Mouse (Mus musculus) midbrain, embryonic 10.5 days (tissue): ENCODE data around the gene Usp2. TPM values are rescaled to one million over a fixed set of nuclear protein-coding genes. Genes with fewer than 3 reads are reported as not detected.

Experiments
- DNase-seq: peaks from one replicate; pipeline ENCODE4 v3.0.0-alpha.2; 2017; ENCODE audit warnings: low spot score
- H3K27ac ChIP-seq: fragments of 300-500 bp; sonication (generic); replicated peaks from 2 replicates; pipeline ENCODE4 v1.5.1; 2016; ENCODE audit warnings: mild to moderate bottlenecking
- H3K27me3 ChIP-seq: fragments of 300-500 bp; sonication (generic); 2 replicates; pipeline ENCODE4 v1.6.1; 2016; ENCODE audit warnings: low read depth, mild to moderate bottlenecking; ENCODE audit not compliant: poor library complexity, severe bottlenecking
- H3K36me3 ChIP-seq: fragments of 300-500 bp; sonication (generic); 2 replicates; pipeline ENCODE4 v1.6.1; 2016; ENCODE audit warnings: mild to moderate bottlenecking, moderate library complexity
- H3K4me1 ChIP-seq: fragments of 300-500 bp; sonication (generic); 2 replicates; pipeline ENCODE4 v1.6.1; 2016
- H3K4me3 ChIP-seq: fragments of 300-500 bp; sonication (generic); 2 replicates; pipeline ENCODE4 v1.5.1; 2016; ENCODE audit warnings: mild to moderate bottlenecking, moderate library complexity
- H3K9me3 ChIP-seq: fragments of 300-500 bp; sonication (generic); replicated peaks from 2 replicates; pipeline ENCODE4 v1.6.1; 2016; ENCODE audit warnings: mild to moderate bottlenecking
- WGBS: fragments of 180-500 bp; shearing (Covaris S2); methylation state at CpG from one replicate; pipeline ENCODE4 v1.1.7; 2016; 5-methylcytosine and 5-hydroxymethylcytosine counted together
- polyA plus RNA-seq: library from polyadenylated mRNA; unstranded; fragments of >200 nt; fragmentation: Nextera tagmentation; extraction: Ambion mirVana; gene quantifications from 2 replicates; pipeline ENCODE4 v1.2.1, GENCODE M21; 2016

The Usp2 gene
- polyA plus RNA-seq, 1 experiment from 2014 or later: 16.5 TPM

DNA sequence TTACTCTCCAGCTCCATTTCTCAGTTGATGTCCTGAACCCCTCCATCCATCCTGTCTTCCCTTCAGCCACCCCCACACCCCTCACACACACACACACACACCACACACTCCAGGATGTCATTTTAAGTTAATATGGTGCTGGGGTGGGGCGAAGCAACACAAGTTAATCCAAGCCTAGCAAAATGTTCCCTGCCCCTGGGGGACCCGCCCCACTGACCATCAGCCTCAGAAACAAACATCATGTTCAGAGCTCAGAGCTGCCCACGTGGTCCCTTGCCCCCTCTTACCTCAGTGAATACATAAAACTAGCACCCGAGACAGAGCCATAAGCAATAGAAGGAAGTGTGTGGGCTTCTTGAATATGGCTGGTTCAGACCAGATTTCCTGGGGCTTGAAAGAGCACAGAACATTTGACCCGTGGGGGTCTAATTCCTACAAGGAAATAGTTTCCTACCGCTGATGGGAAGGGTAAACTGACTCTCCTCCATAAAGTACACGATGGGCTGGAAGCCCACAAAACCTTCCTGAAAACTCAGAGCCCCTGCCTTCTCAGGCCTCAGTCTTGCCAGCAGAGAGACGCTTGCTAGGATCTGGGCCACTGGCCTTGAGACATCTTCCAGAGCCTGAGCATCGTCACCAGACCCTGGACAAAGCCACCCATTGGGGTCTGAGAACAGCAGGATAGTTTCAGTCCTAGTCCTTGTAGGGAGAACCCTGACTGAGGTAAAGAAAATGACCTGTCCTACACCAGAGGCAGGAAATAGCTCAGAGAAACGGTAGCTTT is 13.4 kb downstream of the Usp2 start:
- Histone ChIP-seq H3K9me3 (no peaks in the 10 kb centered on the region), H3K27me3 (peaks cover 92% of the 10 kb centered on the region), H3K36me3 (0 out of 2 replicates have a peak, but pooled peaks cover 3% of the 10 kb centered on the region), H3K4me3 (no peak overlapping the region), H3K27ac (no peak overlapping the region), H3K4me1 (peaks cover 67% of the 10 kb centered on the region)
- DNase-seq: no peak
- 72% methylated on average over 10 of the region's 10 CpGs for WGBS

DNA sequence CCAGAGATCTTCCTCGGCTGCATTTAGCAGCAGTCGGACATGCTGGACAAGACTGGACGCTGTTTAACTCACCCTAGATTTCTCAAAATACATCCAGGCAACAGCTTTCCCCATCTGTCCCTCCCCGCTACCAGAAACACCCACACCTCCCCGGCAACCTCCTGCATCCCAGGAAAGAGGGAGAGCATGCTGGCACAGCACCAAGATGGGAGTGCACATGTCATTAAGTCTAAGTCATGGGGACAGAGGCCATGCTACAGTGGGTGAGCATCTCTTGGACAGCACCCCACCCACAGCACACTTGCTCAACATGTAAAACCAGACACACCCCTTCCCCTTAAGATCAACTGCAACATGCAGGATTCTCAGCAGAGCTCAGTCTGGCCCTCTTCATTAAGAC is 14.1 kb downstream of the Usp2 start:
- 0 out of 2 replicates have a peak, but pooled peaks cover 2% of the 10 kb centered on the region for H3K36me3 ChIP-seq
- 89% methylated on average over 5 of the region's 5 CpGs for WGBS
- H3K27me3 ChIP-seq: peaks cover 92% of the 10 kb centered on the region
- H3K4me3 ChIP-seq: no peak overlapping the region
- no peak overlapping the region for H3K27ac ChIP-seq
- H3K4me1 ChIP-seq: peaks cover 67% of the 10 kb centered on the region
- no peak for DNase-seq
- H3K9me3 ChIP-seq: no peaks in the 10 kb centered on the region

- no peaks in the 10 kb centered on the region for H3K9me3 ChIP-seq
- peaks cover 93% of the 10 kb centered on the region for H3K27me3 ChIP-seq
- H3K27ac ChIP-seq: no peak overlapping the region
- H3K36me3 ChIP-seq: no peaks in the 10 kb centered on the region
- WGBS: 85% methylated on average over 5 of the region's 5 CpGs
- no peak overlapping the region for H3K4me3 ChIP-seq
- peaks cover 67% of the 10 kb centered on the region for H3K4me1 ChIP-seq
- DNase-seq: no peak
Measured at GRCm38 (mm10) chr9:44081581-44081980, 14.8 kb downstream of the Usp2 start.

DNA sequence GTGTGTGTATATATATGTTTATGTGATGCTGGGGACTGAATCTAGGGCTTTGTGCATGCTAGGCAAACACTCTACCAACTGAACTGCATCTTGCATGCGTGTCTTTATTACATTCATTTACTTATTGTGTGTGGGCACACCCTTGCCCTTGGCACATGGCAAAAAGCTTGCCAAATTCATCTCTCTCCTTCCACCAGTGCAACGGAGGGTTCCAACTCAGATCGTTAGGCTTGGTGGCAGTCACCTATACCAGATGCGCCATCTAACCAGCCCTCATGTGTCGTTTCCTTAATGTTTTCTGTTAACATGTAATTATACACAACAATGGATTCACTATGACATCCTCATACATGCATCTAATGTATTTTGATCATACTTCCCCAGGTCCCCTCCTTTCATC is 15.4 kb downstream of the Usp2 start:
- no peaks in the 10 kb centered on the region for H3K36me3 ChIP-seq
- peaks cover 65% of the 10 kb centered on the region for H3K4me1 ChIP-seq
- no peak overlapping the region for H3K4me3 ChIP-seq
- 95% methylated on average over 5 of the region's 5 CpGs for WGBS
- DNase-seq: no peak
- H3K27ac ChIP-seq: no peak overlapping the region
- H3K27me3 ChIP-seq: peaks cover 98% of the 10 kb centered on the region
- H3K9me3 ChIP-seq: no peaks in the 10 kb centered on the region

DNA sequence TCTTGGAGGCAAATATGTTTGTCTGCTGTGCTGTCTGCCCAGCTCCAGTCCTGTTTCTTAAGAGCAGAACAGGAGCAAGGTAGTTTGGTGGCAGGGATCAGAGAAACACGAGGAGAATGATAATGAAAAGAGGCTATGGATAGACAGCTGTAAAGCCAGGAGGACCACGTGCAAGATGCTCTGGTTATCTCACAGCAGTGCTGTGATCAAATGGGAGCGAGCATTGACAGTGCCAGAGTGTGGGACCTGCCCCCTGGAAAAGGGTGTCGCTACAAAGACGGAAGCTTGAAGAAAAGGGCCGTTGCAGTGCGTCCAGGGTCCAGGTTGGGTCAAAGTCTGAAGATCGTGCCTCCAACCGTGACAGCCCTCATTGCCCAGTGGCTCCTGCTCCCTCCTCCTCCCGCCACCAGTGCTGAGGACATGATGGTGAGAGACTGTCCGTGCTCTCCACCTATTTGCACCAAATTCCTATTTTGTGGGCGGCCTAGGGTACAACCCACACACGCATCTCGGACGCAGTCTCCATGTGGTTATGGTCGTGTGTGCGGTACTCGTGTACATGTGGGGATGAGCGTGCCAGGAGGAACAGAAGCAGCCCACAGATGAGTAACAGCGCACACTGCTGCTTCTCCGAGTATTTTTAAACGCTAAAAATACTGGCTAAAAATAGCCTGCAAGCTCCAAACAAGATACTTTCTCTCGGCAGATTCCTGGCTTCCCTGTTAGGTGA is 16.7 kb downstream of the Usp2 start:
- H3K9me3 ChIP-seq: no peaks in the 10 kb centered on the region
- peaks cover 66% of the 10 kb centered on the region for H3K4me1 ChIP-seq
- H3K36me3 ChIP-seq: no peaks in the 10 kb centered on the region
- peak overlapping the region; percentile 76 for H3K4me3 ChIP-seq
- H3K27me3 ChIP-seq: peaks cover 98% of the 10 kb centered on the region
- no peak overlapping the region for H3K27ac ChIP-seq
- 9% methylated on average over 23 of the region's 23 CpGs for WGBS
- DNase-seq: no peak

DNA sequence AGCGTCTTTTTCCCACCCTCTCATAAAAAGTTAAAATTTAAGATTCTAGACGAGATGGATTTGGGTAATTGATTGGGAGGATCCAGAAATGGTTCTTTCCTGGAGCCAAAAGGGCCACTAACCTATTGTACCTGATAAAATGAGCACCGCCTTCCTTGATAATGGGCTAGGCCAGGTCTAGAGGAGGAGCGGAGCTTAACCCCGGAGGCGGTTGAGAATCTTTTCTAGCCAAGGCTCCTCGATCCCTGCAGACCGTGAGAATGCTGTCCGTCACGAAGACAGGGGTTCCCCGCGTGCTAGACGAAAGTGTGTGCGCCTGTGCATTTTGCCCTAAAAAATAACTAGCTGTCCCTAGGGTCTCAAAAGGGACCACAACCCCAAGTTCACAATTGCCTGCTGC is 17.4 kb downstream of the Usp2 start:
- Histone ChIP-seq H3K4me3 (peak overlapping the region; percentile 76), H3K4me1 (peaks cover 60% of the 10 kb centered on the region), H3K27me3 (peaks cover 98% of the 10 kb centered on the region), H3K9me3 (no peaks in the 10 kb centered on the region), H3K27ac (peak overlapping the region; percentile 85), H3K36me3 (no peaks in the 10 kb centered on the region)
- under 1% methylated on average over 14 of the region's 14 CpGs for WGBS
- no peak for DNase-seq

DNA sequence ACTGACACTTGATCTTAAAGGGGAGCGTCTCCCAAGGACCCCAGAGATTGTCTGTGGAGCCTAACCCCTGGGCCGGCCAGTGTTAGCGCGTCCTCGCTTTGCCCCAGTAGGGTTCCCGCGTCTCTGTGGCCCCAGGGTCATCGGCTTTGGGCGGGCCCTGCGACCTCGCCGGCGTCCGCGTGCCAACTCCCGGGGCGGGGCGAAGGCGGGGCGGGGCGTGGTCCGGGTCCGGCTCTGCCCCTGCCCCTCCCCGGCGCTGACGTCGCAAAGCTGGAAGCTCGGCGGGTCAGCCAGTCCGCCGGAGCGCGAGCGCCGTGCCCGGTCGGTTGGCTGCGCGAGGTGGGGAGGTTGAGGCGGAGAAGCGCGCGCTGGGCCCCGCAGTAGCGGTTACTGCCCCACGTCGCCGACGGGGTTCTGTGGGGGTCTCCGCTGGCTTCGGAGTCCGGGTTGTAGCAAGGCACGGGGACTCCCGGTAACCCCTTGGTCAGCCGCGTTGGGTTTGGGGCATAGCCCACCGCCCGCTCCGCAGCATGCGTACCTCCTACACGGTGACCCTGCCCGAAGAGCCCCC is 17.9 kb downstream of the Usp2 start:
- DNase-seq: peak; percentile 93
- under 1% methylated on average over 62 of the region's 62 CpGs for WGBS
- H3K27ac ChIP-seq: peak overlapping the region; percentile 85
- peaks cover 54% of the 10 kb centered on the region for H3K4me1 ChIP-seq
- no peaks in the 10 kb centered on the region for H3K9me3 ChIP-seq
- H3K36me3 ChIP-seq: no peaks in the 10 kb centered on the region
- H3K27me3 ChIP-seq: peaks cover 98% of the 10 kb centered on the region
- peak overlapping the region; percentile 76 for H3K4me3 ChIP-seq

GRCm38 (mm10) chr9:44085276-44085675 is 18.5 kb downstream of the Usp2 start:
- Histone ChIP-seq H3K27me3 (peaks cover 97% of the 10 kb centered on the region), H3K4me1 (peaks cover 50% of the 10 kb centered on the region), H3K4me3 (peak overlapping the region; percentile 76), H3K9me3 (no peaks in the 10 kb centered on the region), H3K36me3 (no peaks in the 10 kb centered on the region), H3K27ac (peak overlapping the region; percentile 85)
- DNase-seq: no peak
- WGBS: 3% methylated on average over 10 of the region's 10 CpGs

DNA sequence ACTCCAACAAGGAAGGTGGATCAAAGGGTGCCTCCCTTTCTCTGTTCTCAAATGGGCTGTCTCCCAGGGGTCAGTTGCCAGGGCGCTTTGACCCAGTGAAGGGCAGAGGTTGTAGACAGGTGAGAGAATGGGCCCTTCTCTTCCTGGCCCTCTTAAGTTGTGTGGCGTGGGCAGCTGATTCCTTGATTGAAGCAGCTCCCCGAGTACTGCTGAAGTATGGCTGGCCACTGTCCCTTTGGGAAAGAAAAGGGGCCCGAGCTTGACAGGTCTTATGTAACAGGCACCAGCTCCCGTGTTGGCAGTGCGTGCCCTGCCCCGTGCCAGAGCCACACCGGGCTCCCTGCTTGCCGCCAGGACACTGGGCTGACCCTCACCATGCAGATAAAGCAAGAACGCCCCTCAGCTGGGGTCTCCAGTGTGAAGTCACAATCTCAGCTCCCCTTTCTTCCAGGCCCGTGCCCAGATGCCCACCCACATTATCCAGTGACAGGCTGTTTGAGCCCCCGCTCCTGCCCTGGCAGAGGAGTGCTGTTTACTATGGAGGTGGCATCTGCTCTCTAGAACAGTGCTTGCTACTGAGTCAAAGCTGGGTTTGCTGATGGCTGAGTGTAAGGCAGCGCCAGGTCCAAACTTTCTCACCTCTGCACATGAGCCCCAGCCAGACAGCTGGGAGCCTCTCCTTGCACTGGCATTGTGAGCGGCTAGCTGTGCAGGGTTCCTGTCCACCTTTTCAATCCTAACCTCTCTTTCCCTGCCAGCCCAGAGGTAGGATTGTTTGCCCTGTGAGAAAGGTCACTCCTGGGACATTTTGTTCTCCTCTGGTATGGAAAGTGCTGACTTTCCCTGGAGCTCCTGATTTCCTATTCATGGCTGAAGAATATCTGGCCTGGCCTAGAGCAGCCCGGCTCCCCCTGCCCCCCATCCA is 19.2 kb downstream of the Usp2 start:
- Histone ChIP-seq H3K27me3 (peaks cover 90% of the 10 kb centered on the region), H3K4me3 (peak overlapping the region; percentile 76), H3K36me3 (peaks cover 5% of the 10 kb centered on the region), H3K9me3 (no peaks in the 10 kb centered on the region), H3K27ac (no peak overlapping the region), H3K4me1 (peaks cover 50% of the 10 kb centered on the region)
- DNase-seq: no peak
- WGBS: 68% methylated on average over 15 of the region's 15 CpGs

- peaks cover 15% of the 10 kb centered on the region for H3K36me3 ChIP-seq
- WGBS: 44% methylated on average over 10 of the region's 10 CpGs
- no peak overlapping the region for H3K27ac ChIP-seq
Measured at GRCm38 (mm10) chr9:44086960-44087359, 20.1 kb downstream of the Usp2 start.

DNA sequence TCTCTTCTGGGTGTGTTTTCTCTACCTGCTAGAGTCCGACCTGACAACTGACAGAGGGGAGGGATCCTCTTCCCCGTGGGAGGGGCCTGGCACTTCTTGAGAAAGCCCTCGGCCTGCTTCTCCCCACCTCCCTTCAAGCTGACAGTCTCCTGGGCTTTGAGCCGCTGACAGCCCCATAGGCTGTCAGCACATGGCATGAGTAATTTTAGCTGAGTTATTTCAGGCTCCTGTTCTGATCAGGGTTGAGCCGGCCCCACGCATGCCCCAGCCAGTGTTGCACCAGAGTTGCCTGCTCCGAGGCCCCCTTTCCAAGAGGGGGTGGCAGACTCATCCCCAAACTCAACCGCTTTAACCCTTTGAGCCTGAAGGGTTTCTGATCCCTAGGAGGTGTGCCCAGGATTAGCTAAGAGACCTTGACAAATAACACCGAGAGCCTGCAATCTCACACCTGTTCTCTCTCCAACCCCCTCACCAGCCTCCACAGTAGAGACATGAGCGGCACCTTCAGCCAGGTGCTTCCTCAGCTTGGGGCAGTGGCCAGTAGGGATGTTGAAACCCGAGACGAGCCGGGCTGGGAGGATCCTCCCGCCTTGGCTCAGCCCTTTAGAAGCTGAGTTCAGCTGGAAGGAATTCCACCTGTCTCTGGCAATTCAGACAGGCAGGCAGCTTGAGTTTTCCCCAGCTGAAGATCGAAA is 21.1 kb downstream of the Usp2 start:
- no peak for DNase-seq
- no peak overlapping the region for H3K4me3 ChIP-seq
- WGBS: 10% methylated on average over 15 of the region's 15 CpGs

More at GRCm38 (mm10) chr9:44086960-44087359, 20.1 kb downstream of the Usp2 start:
- DNase-seq: no peak
- H3K4me3 ChIP-seq: no peak overlapping the region
- H3K4me1 ChIP-seq: peaks cover 50% of the 10 kb centered on the region
- peaks cover 80% of the 10 kb centered on the region for H3K27me3 ChIP-seq
- no peaks in the 10 kb centered on the region for H3K9me3 ChIP-seq

More for the DNA sequence above, 21.1 kb downstream of the Usp2 start:
- Histone ChIP-seq H3K4me1 (peaks cover 50% of the 10 kb centered on the region), H3K36me3 (peaks cover 24% of the 10 kb centered on the region), H3K27ac (no peak overlapping the region), H3K27me3 (peaks cover 71% of the 10 kb centered on the region), H3K9me3 (no peaks in the 10 kb centered on the region)
